In the genomic region with DNA sequence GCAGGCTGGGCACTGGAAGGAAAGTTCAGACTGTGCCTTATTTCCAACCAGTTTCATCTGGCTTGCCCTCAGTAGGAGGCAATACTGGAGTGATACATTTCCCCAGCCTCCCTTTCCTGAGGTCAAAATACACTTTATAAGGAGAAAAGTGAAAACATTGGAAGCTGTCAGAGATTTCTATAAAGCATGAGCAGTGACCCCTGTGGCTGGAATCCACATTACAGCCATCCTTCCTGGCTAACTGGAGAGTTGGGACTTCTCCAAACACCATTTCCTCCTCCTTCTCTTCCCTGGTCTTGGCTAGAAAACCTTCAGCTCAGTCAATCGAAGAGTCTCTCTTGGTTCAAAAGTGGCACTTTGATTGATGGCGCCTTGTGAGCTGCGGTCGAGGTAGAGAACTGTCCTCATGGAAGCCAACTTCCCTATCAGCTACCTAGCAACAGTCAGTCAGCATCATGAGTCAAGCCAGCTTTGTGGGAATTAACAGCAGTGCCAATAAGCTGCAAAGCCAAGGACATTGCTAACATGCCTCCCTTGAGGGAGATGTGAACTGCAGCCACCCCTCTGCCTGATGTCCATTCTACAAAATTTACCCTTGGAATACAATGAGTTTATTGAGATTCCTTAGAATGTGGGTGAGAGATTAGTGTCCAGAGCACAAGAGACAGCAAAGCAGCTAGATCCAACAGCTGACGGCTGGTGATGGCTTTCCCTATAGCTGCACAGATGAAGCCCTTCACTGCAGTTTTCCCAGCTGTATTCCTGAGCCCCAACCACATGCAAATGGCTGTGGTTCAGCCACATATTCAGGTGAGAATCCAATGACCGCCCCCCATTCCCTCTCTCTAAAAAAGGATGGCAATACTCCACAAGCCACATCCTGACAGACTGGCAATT, we compare ENCODE assay signal across 8 mouse cellular contexts. TPM values are rescaled to one million over a fixed set of nuclear protein-coding genes. Genes with fewer than 3 reads are reported as not detected.
A peak's percentile ranks its signal among the peaks of the same experiment; 100 is the strongest.
DNase-seq lines count a peak whose midpoint lies in the region; ATAC-seq and TF ChIP-seq lines count a peak whose summit lies in the region.
"Had no signal": no experiment of that assay in that cellular context is flagged by ENCODE, and none has a peak within 500 bp of the region (broad histone marks: within the 10 kb centered on the region; RNA-seq: fewer than 3 reads in every experiment).

No protein-coding gene starts in this region.

- H3K9ac ChIP-seq in hindbrain, embryonic 15.5 days: no peak overlapping the region
- no peak overlapping the region for H3K9ac ChIP-seq in hindbrain, embryonic 12.5 days
- H3K9ac ChIP-seq in hindbrain, postnatal 0 days (replicated peaks; ENCODE audit: low read length): no peak overlapping the region

- no peak for TF ChIP-seq CTCF in C2C12 (IDR thresholded peaks at IDR 0.05; ENCODE audit: control insufficient read depth, insufficient read depth, insufficient read length)
- peak; percentile 58 for TF ChIP-seq CTCF in hindbrain, postnatal 0 days (IDR thresholded peaks at IDR 0.05; ENCODE audit: low read depth)

- no peaks in the 10 kb centered on the region for H3K36me3 ChIP-seq in hindbrain, embryonic 15.5 days
- H3K36me3 ChIP-seq in hindbrain, embryonic 12.5 days: no peaks in the 10 kb centered on the region
- no peaks in the 10 kb centered on the region for H3K36me3 ChIP-seq in C2C12 (ENCODE audit: control insufficient read depth, insufficient read depth)
- H3K36me3 ChIP-seq in hindbrain, postnatal 0 days (ENCODE audit: insufficient read depth, low read length): no peaks in the 10 kb centered on the region

- no peaks in the 10 kb centered on the region for H3K9me3 ChIP-seq in hindbrain, embryonic 15.5 days
- no peaks in the 10 kb centered on the region for H3K9me3 ChIP-seq in hindbrain, embryonic 12.5 days (replicated peaks)
- no peaks in the 10 kb centered on the region for H3K9me3 ChIP-seq in hindbrain, postnatal 0 days (ENCODE audit: low read length)

- DNase-seq in adrenal gland, postnatal 14 days: peak; percentile 39
- peak; percentile 79 for DNase-seq in hindbrain, postnatal 0 days (ENCODE audit: low spot score)
- DNase-seq in layer of hippocampus, postnatal 36 days: no peak

- H3K27ac ChIP-seq in hindbrain, embryonic 15.5 days (replicated peaks): no peak overlapping the region
- no peak overlapping the region for H3K27ac ChIP-seq in hindbrain, embryonic 12.5 days
- peak overlapping the region; percentile 15; the same call in 1 of the 2 replicates for H3K27ac ChIP-seq in hindbrain, postnatal 0 days

- no peaks in the 10 kb centered on the region for H3K79me3 ChIP-seq in C2C12 (ENCODE audit: low read depth)

- peaks cover 5% of the 10 kb centered on the region; the same call in 1 of the 2 replicates for H3K4me1 ChIP-seq in hindbrain, embryonic 15.5 days (replicated peaks)
- H3K4me1 ChIP-seq in hindbrain, embryonic 12.5 days: no peaks in the 10 kb centered on the region
- H3K4me1 ChIP-seq in hindbrain, postnatal 0 days (ENCODE audit: insufficient read depth, low read length): peaks cover 5% of the 10 kb centered on the region; the same call in 1 of the 2 replicates

- ATAC-seq in hindbrain, embryonic 15.5 days (ENCODE audit: low FRiP score, low read depth): peak; percentile 82
- ATAC-seq in hindbrain, embryonic 12.5 days (ENCODE audit: low FRiP score): no peak
- peak; percentile 87 for ATAC-seq in hindbrain, postnatal 0 days
- ATAC-seq in activated CD4-positive, CD25-positive, alpha-beta regulatory T cell, adult 4 months: no peak

- H3K4me2 ChIP-seq in hindbrain, embryonic 15.5 days: no peak overlapping the region
- no peak overlapping the region for H3K4me2 ChIP-seq in hindbrain, embryonic 12.5 days (replicated peaks)
- H3K4me2 ChIP-seq in hindbrain, postnatal 0 days (ENCODE audit: low read depth, low read length): no peak overlapping the region
- H3K4me2 ChIP-seq: midbrain, embryonic 11.5 days had no signal

- H3K79me2 ChIP-seq in C2C12 (ENCODE audit: control insufficient read depth, insufficient read depth): no peaks in the 10 kb centered on the region

- 57% methylated on average over 6 of the region's 6 CpGs for WGBS in hindbrain, embryonic 15.5 days
- WGBS in hindbrain, embryonic 12.5 days: 68% methylated on average over 6 of the region's 6 CpGs
- 35% methylated on average over 6 of the region's 6 CpGs for WGBS in hindbrain, postnatal 0 days

- no peaks in the 10 kb centered on the region for H3K27me3 ChIP-seq in hindbrain, embryonic 15.5 days
- H3K27me3 ChIP-seq in hindbrain, embryonic 12.5 days: no peaks in the 10 kb centered on the region
- no peaks in the 10 kb centered on the region for H3K27me3 ChIP-seq in C2C12 (ENCODE audit: control insufficient read depth, insufficient read depth, insufficient read length)
- H3K27me3 ChIP-seq in hindbrain, postnatal 0 days (ENCODE audit: insufficient read depth, low read length): no peaks in the 10 kb centered on the region

- no peak overlapping the region for H3K4me3 ChIP-seq in hindbrain, embryonic 15.5 days
- H3K4me3 ChIP-seq in hindbrain, embryonic 12.5 days: no peak overlapping the region
- no peak overlapping the region for H3K4me3 ChIP-seq in C2C12 (ENCODE audit: insufficient read depth, poor library complexity, severe bottlenecking)
- no peak overlapping the region for H3K4me3 ChIP-seq in hindbrain, postnatal 0 days (ENCODE audit: low read length)

- H3ac ChIP-seq in C2C12 (ENCODE audit: control insufficient read depth, insufficient read length, low read depth): no peak overlapping the region

TF ChIP-seq in C2C12, 6 proteins besides CTCF, POLR2A, EP300 and RAD21:
- peak; percentile 75 for TF ChIP-seq MAX (IDR thresholded peaks at IDR 0.05)
- TF ChIP-seq MYOG (IDR thresholded peaks at IDR 0.05; ENCODE audit: control insufficient read depth, extremely low read depth, insufficient read length): no peak
- TF ChIP-seq MYOD1 (IDR thresholded peaks at IDR 0.05; ENCODE audit: control insufficient read depth, insufficient read length, low read depth): peak; percentile 90

RNA-seq across cellular contexts. Expression of gene Gria1, which starts 40.7 kb away (rescaled TPM):
- 39.1 and 48.1 TPM in 2 replicates for polyA plus RNA-seq in hindbrain, embryonic 15.5 days (2015; fragmentation: Nextera tagmentation; extraction: Ambion mirVana)
- 7.1 and 13.9 TPM in 2 replicates for polyA plus RNA-seq in hindbrain, embryonic 12.5 days (2016; fragmentation: Nextera tagmentation; extraction: Ambion mirVana)
- polyA plus RNA-seq in C2C12 (2012; fragmentation: generic; extraction: Trizol): 0.21 TPM
- total RNA-seq in adrenal gland, postnatal 14 days (2021): 0.82 and 1.7 TPM in 2 replicates
- total RNA-seq in hindbrain, postnatal 0 days (2014; rRNA removed): 53.0 and 58.2 TPM in 2 replicates
- 45.5 and 47.1 TPM in 2 replicates for polyA plus RNA-seq in hindbrain, postnatal 0 days (2015; fragmentation: Nextera tagmentation; extraction: Ambion mirVana)
- polyA plus RNA-seq in activated CD4-positive, CD25-positive, alpha-beta regulatory T cell, adult 4 months (2017; shearing (Covaris generic)): not detected
- 100 to 1,000 TPM; 709 to 721 TPM for total RNA-seq in layer of hippocampus, postnatal 36 days (2021)

Comparison
In these comparisons a context has a peak if more than half of its experiments do, and no peak if none do; other contexts are left out.
1. ATAC-seq: peak in hindbrain, embryonic 15.5 days (single experiment) and hindbrain, postnatal 0 days (single experiment); none in hindbrain, embryonic 12.5 days (single experiment) and activated CD4-positive, CD25-positive, alpha-beta regulatory T cell, adult 4 months (single experiment).
2. DNase-seq: peak in adrenal gland, postnatal 14 days (single experiment) and hindbrain, postnatal 0 days (single experiment); none in layer of hippocampus, postnatal 36 days (0 of 2).